Mouse (Mus musculus): Measurements from ENCODE around the gene Tnfaip8l1.

DNA sequence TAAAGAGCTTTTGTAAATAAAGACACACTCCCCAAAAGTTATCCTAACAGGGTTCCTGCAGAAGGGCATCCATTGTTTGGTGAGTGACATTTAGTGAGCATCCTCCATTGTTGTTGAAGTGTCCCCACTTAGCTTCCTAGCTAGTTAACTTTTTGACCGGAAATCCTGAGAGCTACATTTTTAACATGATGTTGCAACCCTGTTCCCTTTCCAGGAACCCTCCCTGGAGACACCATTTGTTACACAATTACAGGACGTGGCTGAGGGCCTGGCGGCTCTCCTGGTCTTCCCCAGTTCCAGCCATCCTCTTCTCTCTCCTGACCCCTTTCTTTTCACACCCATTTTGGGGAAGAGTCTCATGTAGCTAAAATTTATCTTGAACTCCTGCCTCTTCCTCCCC lies 57.5 kb downstream of the Tnfaip8l1 start:
- TF ChIP-seq CTCF (IDR thresholded peaks at IDR 0.05; ENCODE audit: low read depth, low read length) (no peak), GATA1 (IDR thresholded peaks at IDR 0.05; ENCODE audit: borderline replicate concordance, low read length) (no peak), POLR2AphosphoS5 (IDR thresholded peaks at IDR 0.05; ENCODE audit: insufficient replicate concordance, low read depth, low read length) (no peak), GATA2 (IDR thresholded peaks at IDR 0.05; ENCODE audit: borderline replicate concordance, low read depth, low read length) (no peak), TAL1 (conservative IDR thresholded peaks at IDR 0.05; ENCODE audit: low read depth, low read length) (no peak)

All from G1E (cell line).